ENCODE assay signal across 9 mouse cellular contexts in genomic region chr5:114638769-114639644, GRCm38 (mm10). TPM values are rescaled to one million over a fixed set of nuclear protein-coding genes. Genes with fewer than 3 reads are reported as not detected.
A peak's percentile ranks its signal among the peaks of the same experiment; 100 is the strongest.
DNase-seq lines count a peak whose midpoint lies in the region; ATAC-seq and TF ChIP-seq lines count a peak whose summit lies in the region.
"Had no signal": no experiment of that assay in that cellular context is flagged by ENCODE, and none has a peak within 500 bp of the region (broad histone marks: within the 10 kb centered on the region; RNA-seq: fewer than 3 reads in every experiment).

No protein-coding gene starts in this region.

- no peak overlapping the region for H3K4me3 ChIP-seq in forebrain, embryonic 13.5 days
- H3K4me3 ChIP-seq in liver, embryonic 15.5 days (replicated peaks) = no peak overlapping the region
- H3K4me3 ChIP-seq in neural tube, embryonic 12.5 days = 0 out of 2 replicates have a peak overlapping the region, but pooled peaks have one; percentile 7
- no peak overlapping the region for H3K4me3 ChIP-seq in stomach, postnatal 0 days (ENCODE audit: low read depth, low read length)
- H3K4me3 ChIP-seq: erythroblast, embryonic 14.5 days had no signal

- TF ChIP-seq EP300 in stomach, postnatal 0 days (optimal IDR thresholded peaks at IDR 0.05) = no peak

- ATAC-seq in forebrain, embryonic 13.5 days = peak; percentile 81
- ATAC-seq in liver, embryonic 15.5 days (ENCODE audit: insufficient read depth) = peak; percentile 54
- peak; percentile 72; the same call in 1 of the 2 replicates for ATAC-seq in neural tube, embryonic 12.5 days (ENCODE audit: low FRiP score, low read depth)
- peak; percentile 84 for ATAC-seq in stomach, postnatal 0 days (ENCODE audit: low FRiP score, low TSS enrichment)

- 14% methylated on average over 22 of the region's 22 CpGs for WGBS in forebrain, embryonic 13.5 days
- WGBS in liver, embryonic 15.5 days (ENCODE audit: insufficient replicate concordance) = 12% methylated on average over 22 of the region's 22 CpGs
- 16% methylated on average over 22 of the region's 22 CpGs for WGBS in neural tube, embryonic 12.5 days
- WGBS in stomach, postnatal 0 days = 15% methylated on average over 22 of the region's 22 CpGs

- TF ChIP-seq CTCF in stomach, postnatal 0 days (IDR thresholded peaks at IDR 0.05; ENCODE audit: low read depth) = peak; percentile 98

- no peak overlapping the region for H3K9ac ChIP-seq in forebrain, embryonic 13.5 days
- H3K9ac ChIP-seq in liver, embryonic 15.5 days = no peak overlapping the region
- H3K9ac ChIP-seq in neural tube, embryonic 12.5 days = 0 out of 2 replicates have a peak overlapping the region, but pooled peaks have one; percentile 21
- no peak overlapping the region for H3K9ac ChIP-seq in stomach, postnatal 0 days (ENCODE audit: low read length)

- peak; percentile 83 to 87 for DNase-seq in CD8-positive naive resting alpha-beta T cell, adult 2 months (ENCODE audit: low read depth in 2 of 2, low spot score in 2 of 2)
- DNase-seq in c-Kit-positive CD71-positive TER-119-positive erythroid progenitor cells, embryonic 14.5 days (ENCODE audit: low spot score) = peak; percentile 70
- peak; percentile 87 to 92 for DNase-seq in heart, postnatal 10 days
- peak; percentile 95 for DNase-seq in kidney, postnatal 4 days
- peak; percentile 86 for DNase-seq in stomach, postnatal 0 days (ENCODE audit: low spot score)

- peaks cover 42% of the 10 kb centered on the region for H3K27me3 ChIP-seq in forebrain, embryonic 13.5 days
- H3K27me3 ChIP-seq in liver, embryonic 15.5 days = peaks cover 36% of the 10 kb centered on the region
- peaks cover 6% of the 10 kb centered on the region; the same call in 1 of the 2 replicates for H3K27me3 ChIP-seq in neural tube, embryonic 12.5 days (replicated peaks)
- no peaks in the 10 kb centered on the region; the same call in 1 of the 2 replicates for H3K27me3 ChIP-seq in stomach, postnatal 0 days (ENCODE audit: control insufficient read depth, insufficient read depth, low read length)

- peak overlapping the region; percentile 47 for H3K4me2 ChIP-seq in forebrain, embryonic 13.5 days
- no peak overlapping the region for H3K4me2 ChIP-seq in liver, embryonic 15.5 days
- H3K4me2 ChIP-seq in neural tube, embryonic 12.5 days (replicated peaks) = peak overlapping the region; percentile 50
- H3K4me2 ChIP-seq in stomach, postnatal 0 days (replicated peaks; ENCODE audit: low read depth) = peak overlapping the region; percentile 45

- intact Hi-C loops in heart, postnatal 10 days (cut with DNase I) = loop anchor here (1.0 to 2.0 kb wide), 2 partner anchors 28 to 52 kb away; partner anchors contain the start of gene Gltp

- H3K27ac ChIP-seq in forebrain, embryonic 13.5 days = no peak overlapping the region
- H3K27ac ChIP-seq in liver, embryonic 15.5 days (replicated peaks) = no peak overlapping the region
- H3K27ac ChIP-seq in neural tube, embryonic 12.5 days = no peak overlapping the region
- H3K27ac ChIP-seq in stomach, postnatal 0 days (replicated peaks) = no peak overlapping the region

- H3K9me3 ChIP-seq in forebrain, embryonic 13.5 days (replicated peaks) = no peaks in the 10 kb centered on the region
- no peaks in the 10 kb centered on the region for H3K9me3 ChIP-seq in liver, embryonic 15.5 days (replicated peaks)
- H3K9me3 ChIP-seq in neural tube, embryonic 12.5 days = no peaks in the 10 kb centered on the region
- no peaks in the 10 kb centered on the region for H3K9me3 ChIP-seq in stomach, postnatal 0 days (ENCODE audit: control insufficient read depth, low read length)

- peaks cover 6% of the 10 kb centered on the region for H3K4me1 ChIP-seq in forebrain, embryonic 13.5 days
- peaks cover 8% of the 10 kb centered on the region for H3K4me1 ChIP-seq in liver, embryonic 15.5 days (replicated peaks)
- peaks cover 7% of the 10 kb centered on the region for H3K4me1 ChIP-seq in neural tube, embryonic 12.5 days
- H3K4me1 ChIP-seq in stomach, postnatal 0 days (replicated peaks; ENCODE audit: control insufficient read depth, insufficient read depth) = no peaks in the 10 kb centered on the region; the same call in 1 of the 2 replicates

- no peaks in the 10 kb centered on the region for H3K36me3 ChIP-seq in forebrain, embryonic 13.5 days (ENCODE audit: poor library complexity, severe bottlenecking)
- no peaks in the 10 kb centered on the region for H3K36me3 ChIP-seq in liver, embryonic 15.5 days (replicated peaks)
- H3K36me3 ChIP-seq in neural tube, embryonic 12.5 days = no peaks in the 10 kb centered on the region
- H3K36me3 ChIP-seq in stomach, postnatal 0 days (ENCODE audit: control insufficient read depth, insufficient read depth, low read length) = no peaks in the 10 kb centered on the region

RNA-seq across cellular contexts. Expression of gene Trpv4, which starts 19.2 kb away (rescaled TPM):
- polyA plus RNA-seq in forebrain, embryonic 13.5 days (2015; fragmentation: Nextera tagmentation; extraction: Ambion mirVana) = 0.39 and 0.47 TPM in 2 replicates
- 1 to 10 TPM; 2.9 to 6.0 TPM for total RNA-seq in heart, postnatal 10 days (2021)
- polyA plus RNA-seq in liver, embryonic 15.5 days (2015; fragmentation: Nextera tagmentation; extraction: Ambion mirVana) = 0.24 and 0.33 TPM in 2 replicates
- polyA plus RNA-seq in neural tube, embryonic 12.5 days (2016; fragmentation: Nextera tagmentation; extraction: Ambion mirVana) = 0.95 and 1.1 TPM in 2 replicates
- polyA plus RNA-seq in stomach, postnatal 0 days (2015; fragmentation: Nextera tagmentation; extraction: Ambion mirVana) = 2.1 and 2.8 TPM in 2 replicates

RNA-seq across cellular contexts. Expression of gene Gltp, which starts 51.8 kb away (rescaled TPM):
- 51.7 and 57.1 TPM in 2 replicates for polyA plus RNA-seq in forebrain, embryonic 13.5 days (2015; fragmentation: Nextera tagmentation; extraction: Ambion mirVana)
- 10 to 100 TPM; 20.6 to 21.5 TPM for total RNA-seq in heart, postnatal 10 days (2021)
- 36.2 and 36.8 TPM in 2 replicates for polyA plus RNA-seq in liver, embryonic 15.5 days (2015; fragmentation: Nextera tagmentation; extraction: Ambion mirVana)
- polyA plus RNA-seq in neural tube, embryonic 12.5 days (2016; fragmentation: Nextera tagmentation; extraction: Ambion mirVana) = 58.6 and 61.0 TPM in 2 replicates
- 482 and 496 TPM in 2 replicates for polyA plus RNA-seq in stomach, postnatal 0 days (2015; fragmentation: Nextera tagmentation; extraction: Ambion mirVana)
